Mouse (Mus musculus): Measurements from ENCODE around the gene Dap. TPM values are rescaled to one million over a fixed set of nuclear protein-coding genes. Genes with fewer than 3 reads are reported as not detected.

Gene Dap
- total and polyA plus RNA-seq, 3 experiments: 0.05 to 0.11 TPM; not detected in 1

- H3K36me3 ChIP-seq (replicated peaks): no peaks in the 10 kb centered on the region
- no peaks in the 10 kb centered on the region for H3K4me1 ChIP-seq (ENCODE audit: insufficient read depth, low read depth, low read length)
- ATAC-seq (ENCODE audit: extremely low read depth, insufficient number of reproducible peaks, low FRiP score, poor library complexity, severe bottlenecking) (no peak), DNase-seq (ENCODE audit: low spot score) (no peak)
- H3K9me3 ChIP-seq (replicated peaks): 0 out of 2 replicates have a peak, but pooled peaks cover 2% of the 10 kb centered on the region
- no peak overlapping the region for H3K4me3 ChIP-seq (ENCODE audit: low read depth, low read length)
- TF ChIP-seq GATA2 (IDR thresholded peaks at IDR 0.05; ENCODE audit: borderline replicate concordance, low read depth, low read length) (no peak), CTCF (IDR thresholded peaks at IDR 0.05; ENCODE audit: low read depth, low read length) (no peak), GATA1 (IDR thresholded peaks at IDR 0.05; ENCODE audit: borderline replicate concordance, low read length) (no peak), TAL1 (conservative IDR thresholded peaks at IDR 0.05; ENCODE audit: low read depth, low read length) (no peak), POLR2AphosphoS5 (IDR thresholded peaks at IDR 0.05; ENCODE audit: insufficient replicate concordance, low read depth, low read length) (no peak)
- H3K27me3 ChIP-seq (ENCODE audit: insufficient read depth, low read length): no peaks in the 10 kb centered on the region
Observed at GRCm38 (mm10) chr15:31309526-31309925, 85.4 kb downstream of the Dap start.

GRCm38 (mm10) chr15:31312001-31312400 is 87.9 kb downstream of the Dap start:
- ATAC-seq (ENCODE audit: extremely low read depth, insufficient number of reproducible peaks, low FRiP score, poor library complexity, severe bottlenecking): no peak
- H3K36me3 ChIP-seq (replicated peaks): no peaks in the 10 kb centered on the region

GRCm38 (mm10) chr15:31315630-31316231 is 91.6 kb downstream of the Dap start:
- no peaks in the 10 kb centered on the region; the same call in 1 of the 2 replicates for H3K4me1 ChIP-seq (ENCODE audit: insufficient read depth, low read depth, low read length)
- H3K27me3 ChIP-seq (ENCODE audit: insufficient read depth, low read length): 0 out of 2 replicates have a peak, but pooled peaks cover 5% of the 10 kb centered on the region
- ATAC-seq (ENCODE audit: extremely low read depth, insufficient number of reproducible peaks, low FRiP score, poor library complexity, severe bottlenecking) (no peak), DNase-seq (ENCODE audit: low spot score) (peak; percentile 48)
- TF ChIP-seq CTCF (IDR thresholded peaks at IDR 0.05; ENCODE audit: low read depth, low read length): 0 out of 2 replicates have a peak, but pooled peaks have one; percentile 11
- no peak for TF ChIP-seq GATA2 (IDR thresholded peaks at IDR 0.05; ENCODE audit: borderline replicate concordance, low read depth, low read length)
- peaks cover 7% of the 10 kb centered on the region for H3K9me3 ChIP-seq (replicated peaks)
- no peak overlapping the region for H3K4me3 ChIP-seq (ENCODE audit: low read depth, low read length)
- H3K36me3 ChIP-seq (replicated peaks): no peaks in the 10 kb centered on the region

More at GRCm38 (mm10) chr15:31312001-31312400, 87.9 kb downstream of the Dap start:
- no peak overlapping the region for H3K4me3 ChIP-seq (ENCODE audit: low read depth, low read length)
- DNase-seq (ENCODE audit: low spot score): no peak
- no peaks in the 10 kb centered on the region for H3K27me3 ChIP-seq (ENCODE audit: insufficient read depth, low read length)
- TF ChIP-seq POLR2AphosphoS5 (IDR thresholded peaks at IDR 0.05; ENCODE audit: insufficient replicate concordance, low read depth, low read length) (no peak), GATA2 (IDR thresholded peaks at IDR 0.05; ENCODE audit: borderline replicate concordance, low read depth, low read length) (no peak), GATA1 (IDR thresholded peaks at IDR 0.05; ENCODE audit: borderline replicate concordance, low read length) (no peak), CTCF (IDR thresholded peaks at IDR 0.05; ENCODE audit: low read depth, low read length) (no peak), TAL1 (conservative IDR thresholded peaks at IDR 0.05; ENCODE audit: low read depth, low read length) (no peak)
- no peaks in the 10 kb centered on the region; the same call in 1 of the 2 replicates for H3K4me1 ChIP-seq (ENCODE audit: insufficient read depth, low read depth, low read length)
- peaks cover 3% of the 10 kb centered on the region; the same call in 1 of the 2 replicates for H3K9me3 ChIP-seq (replicated peaks)

- Histone ChIP-seq H3K9me3 (replicated peaks) (peaks cover 7% of the 10 kb centered on the region), H3K27me3 (ENCODE audit: insufficient read depth, low read length) (0 out of 2 replicates have a peak, but pooled peaks cover 5% of the 10 kb centered on the region), H3K36me3 (replicated peaks) (no peaks in the 10 kb centered on the region), H3K4me3 (ENCODE audit: low read depth, low read length) (no peak overlapping the region), H3K4me1 (ENCODE audit: insufficient read depth, low read depth, low read length) (no peaks in the 10 kb centered on the region; the same call in 1 of the 2 replicates)
- ATAC-seq (ENCODE audit: extremely low read depth, insufficient number of reproducible peaks, low FRiP score, poor library complexity, severe bottlenecking) (peak; percentile 22; the same call in 1 of the 2 replicates), DNase-seq (ENCODE audit: low spot score) (no peak)
- TF ChIP-seq POLR2AphosphoS5 (IDR thresholded peaks at IDR 0.05; ENCODE audit: insufficient replicate concordance, low read depth, low read length) (no peak), CTCF (IDR thresholded peaks at IDR 0.05; ENCODE audit: low read depth, low read length) (no peak), TAL1 (conservative IDR thresholded peaks at IDR 0.05; ENCODE audit: low read depth, low read length) (no peak)
Observed at GRCm38 (mm10) chr15:31317056-31317805, 93.1 kb downstream of the Dap start.

- Histone ChIP-seq H3K4me1 (ENCODE audit: insufficient read depth, low read depth, low read length) (no peaks in the 10 kb centered on the region; the same call in 1 of the 2 replicates), H3K4me3 (ENCODE audit: low read depth, low read length) (no peak overlapping the region), H3K9me3 (replicated peaks) (peaks cover 5% of the 10 kb centered on the region), H3K36me3 (replicated peaks) (no peaks in the 10 kb centered on the region), H3K27me3 (ENCODE audit: insufficient read depth, low read length) (0 out of 2 replicates have a peak, but pooled peaks cover 5% of the 10 kb centered on the region)
- TF ChIP-seq GATA1 (IDR thresholded peaks at IDR 0.05; ENCODE audit: borderline replicate concordance, low read length) (no peak), POLR2AphosphoS5 (IDR thresholded peaks at IDR 0.05; ENCODE audit: insufficient replicate concordance, low read depth, low read length) (no peak), GATA2 (IDR thresholded peaks at IDR 0.05; ENCODE audit: borderline replicate concordance, low read depth, low read length) (no peak), TAL1 (conservative IDR thresholded peaks at IDR 0.05; ENCODE audit: low read depth, low read length) (no peak), CTCF (IDR thresholded peaks at IDR 0.05; ENCODE audit: low read depth, low read length) (no peak)
- no peak for DNase-seq (ENCODE audit: low spot score)
- ATAC-seq (ENCODE audit: extremely low read depth, insufficient number of reproducible peaks, low FRiP score, poor library complexity, severe bottlenecking): no peak
Observed at GRCm38 (mm10) chr15:31318158-31318955, 94.2 kb downstream of the Dap start.

GRCm38 (mm10) chr15:31319046-31319445 is 94.9 kb downstream of the Dap start:
- no peak overlapping the region for H3K4me3 ChIP-seq (ENCODE audit: low read depth, low read length)
- peaks cover 5% of the 10 kb centered on the region for H3K9me3 ChIP-seq (replicated peaks)
- ATAC-seq (ENCODE audit: extremely low read depth, insufficient number of reproducible peaks, low FRiP score, poor library complexity, severe bottlenecking) (no peak), DNase-seq (ENCODE audit: low spot score) (no peak)
- H3K4me1 ChIP-seq (ENCODE audit: insufficient read depth, low read depth, low read length): no peaks in the 10 kb centered on the region; the same call in 1 of the 2 replicates
- 0 out of 2 replicates have a peak, but pooled peaks cover 5% of the 10 kb centered on the region for H3K27me3 ChIP-seq (ENCODE audit: insufficient read depth, low read length)
- no peaks in the 10 kb centered on the region for H3K36me3 ChIP-seq (replicated peaks)
- TF ChIP-seq CTCF (IDR thresholded peaks at IDR 0.05; ENCODE audit: low read depth, low read length) (no peak), POLR2AphosphoS5 (IDR thresholded peaks at IDR 0.05; ENCODE audit: insufficient replicate concordance, low read depth, low read length) (no peak), GATA2 (IDR thresholded peaks at IDR 0.05; ENCODE audit: borderline replicate concordance, low read depth, low read length) (no peak), TAL1 (conservative IDR thresholded peaks at IDR 0.05; ENCODE audit: low read depth, low read length) (no peak), GATA1 (IDR thresholded peaks at IDR 0.05; ENCODE audit: borderline replicate concordance, low read length) (no peak)
